Mouse (Mus musculus) forebrain, embryonic 12.5 days (tissue): Measurements from ENCODE around the gene Gnaq. TPM values are rescaled to one million over a fixed set of nuclear protein-coding genes. Genes with fewer than 3 reads are reported as not detected.

Experiments used
- ATAC-seq: fragments of 200-750 bp; cut with Nextera tagmentation; 2 replicates; pipeline ENCODE4 v1.8.0; 2017; ENCODE audit warnings: moderate TSS enrichment; ENCODE audit not compliant: low FRiP score
- H3K27ac ChIP-seq: fragments of 300-500 bp; sonication (generic); 2 replicates; pipeline ENCODE4 v1.5.1; 2016; ENCODE audit warnings: mild to moderate bottlenecking
- H3K27me3 ChIP-seq: fragments of 300-500 bp; sonication (generic); 2 replicates; pipeline ENCODE4 v1.6.1; 2016; ENCODE audit warnings: mild to moderate bottlenecking
- H3K36me3 ChIP-seq: fragments of 300-500 bp; sonication (generic); replicated peaks from 2 replicates; pipeline ENCODE4 v1.6.1; 2016; ENCODE audit warnings: mild to moderate bottlenecking
- H3K4me1 ChIP-seq: fragments of 300-500 bp; sonication (generic); 2 replicates; pipeline ENCODE4 v1.6.1; 2016
- H3K4me2 ChIP-seq: fragments of 300-500 bp; sonication (generic); 2 replicates; pipeline ENCODE4 v1.6.1; 2016; ENCODE audit warnings: mild to moderate bottlenecking, moderate library complexity
- H3K4me3 ChIP-seq: fragments of 300-500 bp; sonication (generic); replicated peaks from 2 replicates; pipeline ENCODE4 v1.5.1; 2016; ENCODE audit warnings: mild to moderate bottlenecking
- H3K9ac ChIP-seq: fragments of 300-500 bp; sonication (generic); 2 replicates; pipeline ENCODE4 v1.6.1; 2016; ENCODE audit warnings: mild to moderate bottlenecking
- H3K9me3 ChIP-seq: fragments of 300-500 bp; sonication (generic); 2 replicates; pipeline ENCODE4 v1.6.1; 2016
- WGBS: fragments of 180-500 bp; shearing (Covaris S2); methylation state at CpG from one replicate; pipeline ENCODE4 v1.1.7; 2016; 5-methylcytosine and 5-hydroxymethylcytosine counted together
- polyA plus RNA-seq: library from polyadenylated mRNA; unstranded; fragments of >200 nt; fragmentation: Nextera tagmentation; extraction: Ambion mirVana; gene quantifications from 2 replicates; pipeline ENCODE4 v1.2.1, GENCODE M21; 2016

Gene Gnaq
- polyA plus RNA-seq, 1 experiment from 2014 or later = 44.0 TPM

DNA sequence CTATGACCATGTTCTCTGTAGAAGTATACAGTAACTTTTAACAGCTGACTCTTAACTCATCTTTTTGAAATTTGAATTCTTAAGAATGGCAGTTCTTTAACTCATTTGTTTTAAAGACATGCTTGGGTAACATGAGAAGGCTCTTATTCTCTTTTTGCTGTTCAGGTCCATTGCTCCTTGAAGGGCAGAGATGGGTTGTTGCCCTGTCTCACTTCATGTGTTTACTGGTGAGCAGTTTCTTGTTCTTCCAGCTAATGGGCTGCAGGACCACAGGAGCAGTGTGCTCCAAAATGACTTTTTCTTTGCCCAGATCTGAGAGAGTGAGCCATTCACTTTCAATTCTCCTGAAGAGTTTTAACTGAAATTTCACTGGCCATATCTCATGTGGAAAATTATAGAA, 176.4 kb downstream of the Gnaq start:
- Histone ChIP-seq H3K36me3 (no peaks in the 10 kb centered on the region), H3K4me3 (no peak overlapping the region), H3K4me1 (peaks cover 6% of the 10 kb centered on the region; the same call in 1 of the 2 replicates), H3K27me3 (no peaks in the 10 kb centered on the region), H3K27ac (no peak overlapping the region), H3K9ac (no peak overlapping the region), H3K4me2 (no peak overlapping the region), H3K9me3 (no peaks in the 10 kb centered on the region)
- ATAC-seq = no peak

DNA sequence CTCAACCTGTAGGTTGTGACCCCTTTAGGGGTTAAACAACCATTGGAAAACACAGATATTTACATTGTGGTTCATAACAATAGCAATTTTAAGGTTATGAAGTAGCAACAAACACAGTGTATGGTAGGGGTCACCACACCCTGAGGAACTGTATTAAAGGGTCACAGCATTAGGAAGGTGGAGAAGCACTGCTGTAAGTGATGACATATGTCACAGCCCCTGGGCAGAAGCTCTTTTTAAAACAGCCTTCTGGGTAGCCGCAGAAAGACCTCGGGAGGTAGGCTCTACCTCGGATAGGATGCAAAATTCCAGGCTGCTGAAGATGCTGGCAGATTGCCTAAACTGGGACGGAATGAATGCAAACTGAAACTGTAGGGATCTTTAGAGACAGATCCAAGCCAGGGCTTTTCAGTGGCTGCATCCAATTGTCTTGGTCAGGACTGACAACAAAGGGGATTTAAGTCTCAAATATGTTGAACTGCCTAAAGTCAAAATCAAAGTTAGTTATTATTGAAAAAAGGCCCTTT, 181.7 kb downstream of the Gnaq start:
- Histone ChIP-seq H3K36me3 (peaks cover 5% of the 10 kb centered on the region; the same call in 1 of the 2 replicates), H3K27me3 (no peaks in the 10 kb centered on the region), H3K4me2 (no peak overlapping the region), H3K9me3 (no peaks in the 10 kb centered on the region), H3K27ac (0 out of 2 replicates have a peak overlapping the region, but pooled peaks have one; percentile 20), H3K4me3 (no peak overlapping the region), H3K9ac (no peak overlapping the region), H3K4me1 (peaks cover 15% of the 10 kb centered on the region)
- ATAC-seq = no peak
- WGBS = 36% methylated on average over 4 of the region's 4 CpGs

DNA sequence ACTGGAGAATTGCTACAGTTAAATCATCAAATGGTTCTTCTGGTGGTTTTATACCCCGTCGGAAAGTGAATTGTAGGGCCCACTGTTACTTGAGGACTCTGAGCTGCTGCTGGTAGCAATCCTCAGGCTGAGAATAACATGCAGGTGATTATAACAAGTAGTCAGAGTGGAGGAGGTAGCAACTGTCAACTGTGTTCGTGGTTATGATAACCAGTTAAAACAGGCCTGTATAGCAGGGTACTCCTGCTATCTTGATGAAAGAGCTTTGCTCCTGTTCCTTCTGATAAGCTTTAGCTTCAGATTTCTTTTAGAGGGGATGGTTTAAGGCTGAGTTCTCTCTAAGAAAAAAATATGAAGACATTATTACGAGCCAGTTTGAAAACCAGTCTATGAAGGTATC, 182.9 kb downstream of the Gnaq start:
- 90% methylated on average over 4 of the region's 4 CpGs for WGBS
- ATAC-seq = no peak
- no peak overlapping the region for H3K4me2 ChIP-seq

DNA sequence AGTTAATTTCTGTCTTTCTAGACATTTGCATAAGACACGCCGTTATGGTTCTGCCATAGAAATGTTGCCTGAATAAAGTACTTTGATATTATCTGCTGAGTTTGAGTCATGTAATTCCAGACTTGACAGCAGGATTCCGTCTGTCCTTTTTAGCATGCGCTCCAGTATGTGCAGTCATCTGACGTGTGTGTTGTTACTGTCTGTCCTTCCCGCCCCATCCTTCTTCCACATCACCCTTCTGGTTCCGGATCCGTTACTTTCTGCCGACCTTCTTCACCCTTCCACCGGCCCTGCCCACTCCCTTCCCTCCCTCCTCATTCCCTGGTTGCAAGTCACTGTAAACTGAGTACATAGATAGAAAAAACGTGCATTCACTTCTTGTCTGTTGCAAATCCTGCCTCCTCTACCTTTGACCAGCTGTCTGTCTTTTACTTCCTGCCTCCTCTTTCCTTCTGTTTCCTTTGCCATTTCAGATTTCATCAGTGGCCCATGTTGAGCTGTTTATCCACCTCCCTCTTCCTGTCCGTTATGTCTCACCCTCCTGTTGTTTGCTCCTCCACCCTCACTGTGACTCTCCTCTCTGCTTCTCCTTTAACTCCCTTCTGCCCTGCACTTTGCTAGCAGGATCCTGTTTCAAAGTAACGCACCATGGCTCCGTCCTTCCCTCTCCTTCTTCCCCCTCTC, 185.6 kb downstream of the Gnaq start:
- H3K36me3 ChIP-seq = peaks cover 5% of the 10 kb centered on the region; the same call in 1 of the 2 replicates
- H3K27ac ChIP-seq = no peak overlapping the region
- no peaks in the 10 kb centered on the region for H3K27me3 ChIP-seq
- WGBS = 79% methylated on average over 14 of the region's 14 CpGs
- no peak overlapping the region for H3K4me3 ChIP-seq
- H3K4me2 ChIP-seq = no peak overlapping the region
- no peaks in the 10 kb centered on the region for H3K9me3 ChIP-seq
- no peak overlapping the region for H3K9ac ChIP-seq
- peaks cover 13% of the 10 kb centered on the region for H3K4me1 ChIP-seq
- ATAC-seq = no peak

More for the DNA sequence above, 182.9 kb downstream of the Gnaq start:
- H3K9ac ChIP-seq = no peak overlapping the region
- no peak overlapping the region for H3K27ac ChIP-seq
- H3K4me1 ChIP-seq = peaks cover 13% of the 10 kb centered on the region
- H3K27me3 ChIP-seq = no peaks in the 10 kb centered on the region
- H3K9me3 ChIP-seq = no peaks in the 10 kb centered on the region
- no peak overlapping the region for H3K4me3 ChIP-seq
- H3K36me3 ChIP-seq = peaks cover 5% of the 10 kb centered on the region; the same call in 1 of the 2 replicates

DNA sequence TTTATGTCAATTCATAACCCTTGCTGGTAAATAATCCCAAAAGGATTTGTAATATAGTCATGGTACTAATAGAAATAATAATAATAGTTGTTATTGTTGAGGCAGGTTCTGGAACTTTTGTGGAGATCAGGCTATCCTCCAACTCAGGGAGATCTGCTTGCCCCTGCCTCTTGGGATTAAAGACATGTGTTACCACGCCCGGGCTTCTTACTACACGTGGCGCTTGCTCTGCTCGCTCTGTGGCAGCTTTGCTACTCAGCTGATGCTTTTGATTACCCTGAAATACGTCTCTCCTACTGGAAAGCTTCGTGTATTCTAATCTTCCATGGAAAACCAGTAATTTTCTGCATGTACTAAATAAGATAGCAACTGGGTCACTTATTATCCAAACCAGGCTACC, 187.4 kb downstream of the Gnaq start:
- H3K4me3 ChIP-seq = no peak overlapping the region
- WGBS = 87% methylated on average over 7 of the region's 7 CpGs
- peaks cover 9% of the 10 kb centered on the region for H3K4me1 ChIP-seq
- no peak overlapping the region for H3K9ac ChIP-seq
- H3K27ac ChIP-seq = no peak overlapping the region
- no peak for ATAC-seq
- no peak overlapping the region for H3K4me2 ChIP-seq
- H3K27me3 ChIP-seq = no peaks in the 10 kb centered on the region
- no peaks in the 10 kb centered on the region for H3K9me3 ChIP-seq
- H3K36me3 ChIP-seq = peaks cover 5% of the 10 kb centered on the region; the same call in 1 of the 2 replicates

DNA sequence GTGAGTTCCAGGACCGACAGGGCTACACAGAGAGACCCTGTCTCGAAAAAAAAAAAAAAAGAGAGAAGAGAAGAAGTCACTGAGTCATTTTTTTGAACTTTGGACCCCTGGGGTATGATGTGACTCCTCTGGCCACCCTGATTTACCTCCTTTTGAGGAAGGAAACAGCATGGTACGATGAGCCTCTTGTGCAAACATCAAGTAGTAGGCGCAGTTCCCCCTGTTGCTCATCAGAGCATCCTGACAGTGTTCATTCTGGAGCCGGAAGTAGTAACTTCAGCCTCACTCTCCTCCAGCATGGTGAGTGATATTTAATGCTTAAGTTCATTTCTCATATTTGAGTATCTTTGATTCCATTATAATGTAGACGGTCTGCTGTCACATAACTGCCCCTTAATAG, 190.4 kb downstream of the Gnaq start:
- 88% methylated on average over 6 of the region's 6 CpGs for WGBS
- no peaks in the 10 kb centered on the region for H3K36me3 ChIP-seq
- ATAC-seq = no peak
- H3K27me3 ChIP-seq = no peaks in the 10 kb centered on the region
- H3K27ac ChIP-seq = no peak overlapping the region
- H3K9ac ChIP-seq = no peak overlapping the region
- no peak overlapping the region for H3K4me2 ChIP-seq
- no peaks in the 10 kb centered on the region for H3K9me3 ChIP-seq
- H3K4me1 ChIP-seq = peaks cover 35% of the 10 kb centered on the region
- H3K4me3 ChIP-seq = no peak overlapping the region

DNA sequence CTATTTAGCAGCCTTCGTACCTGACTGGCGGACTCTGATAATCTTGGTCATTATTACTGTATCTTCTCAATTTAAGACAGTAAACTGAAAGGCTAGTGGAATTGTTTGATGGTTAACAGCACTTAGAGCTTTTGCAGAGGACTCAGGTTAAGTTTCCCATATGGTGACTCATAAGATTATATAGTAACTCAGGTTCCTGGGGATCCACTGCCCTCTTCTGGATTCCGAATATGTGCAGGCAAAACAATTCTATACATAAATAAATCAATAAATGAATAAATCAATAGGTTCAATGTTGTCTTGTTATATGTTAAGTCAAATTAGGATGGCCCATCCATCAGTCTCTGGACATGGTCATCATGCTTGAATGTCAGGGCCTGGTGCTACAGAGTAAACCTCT, 191.6 kb downstream of the Gnaq start:
- Histone ChIP-seq H3K9me3 (no peaks in the 10 kb centered on the region), H3K4me1 (peaks cover 39% of the 10 kb centered on the region), H3K4me3 (no peak overlapping the region), H3K4me2 (no peak overlapping the region), H3K9ac (no peak overlapping the region), H3K36me3 (no peaks in the 10 kb centered on the region), H3K27ac (no peak overlapping the region), H3K27me3 (no peaks in the 10 kb centered on the region)
- WGBS = 94% methylated on average over 3 of the region's 3 CpGs
- no peak for ATAC-seq

DNA sequence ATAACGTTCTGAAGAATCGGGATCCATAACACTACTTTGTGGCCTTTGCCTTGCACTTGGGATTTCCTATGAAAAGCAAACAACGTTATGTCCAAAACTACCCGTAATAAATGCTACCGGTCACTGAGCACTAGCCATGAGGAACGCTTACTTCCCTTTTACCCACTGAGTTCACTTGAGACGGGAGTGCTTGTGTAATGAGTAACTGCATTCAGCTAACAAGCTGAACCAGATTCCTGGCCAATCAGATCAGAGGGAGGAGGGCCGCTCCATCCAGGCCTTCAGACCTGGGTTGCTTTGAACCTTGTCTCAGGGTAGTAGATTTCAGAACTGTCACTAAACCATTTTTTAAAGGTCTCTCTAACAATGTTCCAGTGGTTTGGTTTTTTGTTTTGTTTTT, 193.3 kb downstream of the Gnaq start:
- H3K9ac ChIP-seq = no peak overlapping the region
- ATAC-seq = no peak
- H3K4me1 ChIP-seq = peaks cover 39% of the 10 kb centered on the region
- H3K4me2 ChIP-seq = no peak overlapping the region
- no peak overlapping the region for H3K27ac ChIP-seq
- H3K9me3 ChIP-seq = no peaks in the 10 kb centered on the region
- H3K36me3 ChIP-seq = no peaks in the 10 kb centered on the region
- no peaks in the 10 kb centered on the region for H3K27me3 ChIP-seq
- H3K4me3 ChIP-seq = no peak overlapping the region
- WGBS = 55% methylated on average over 8 of the region's 8 CpGs

DNA sequence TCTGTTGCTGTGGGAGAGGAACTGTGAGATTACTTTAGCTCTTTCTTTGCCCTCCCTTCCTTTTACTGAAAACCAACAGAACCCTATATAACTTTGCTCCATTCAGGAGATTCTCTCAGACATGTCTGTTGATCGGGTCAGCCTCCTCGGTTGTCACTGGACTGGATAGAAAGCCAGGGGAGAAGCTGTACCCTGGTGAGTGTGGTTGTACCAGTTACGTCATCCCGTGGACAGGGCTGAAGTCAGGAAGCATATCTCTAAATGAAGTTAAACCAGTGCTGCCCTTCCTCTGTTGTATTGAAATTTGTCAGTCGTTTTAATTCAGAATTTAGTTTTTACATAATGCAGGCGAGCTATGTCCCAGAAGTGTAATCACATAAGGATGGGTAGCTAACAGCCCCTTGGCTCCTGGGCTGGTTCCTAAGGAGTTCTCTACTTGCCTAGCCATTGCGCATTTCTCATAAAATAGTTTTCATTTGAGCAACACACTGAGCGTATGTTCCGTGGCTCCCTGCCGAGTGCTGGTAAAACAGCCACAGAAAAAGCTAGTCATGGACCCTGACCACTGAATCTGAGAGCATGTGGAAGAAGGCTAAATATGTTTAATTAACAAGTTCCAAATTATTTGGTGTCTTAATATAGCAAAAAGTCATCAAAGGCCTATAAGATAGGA, 194.9 kb downstream of the Gnaq start:
- H3K36me3 ChIP-seq = no peaks in the 10 kb centered on the region
- H3K4me1 ChIP-seq = peaks cover 39% of the 10 kb centered on the region
- H3K27ac ChIP-seq = peak overlapping the region; percentile 43; the same call in 1 of the 2 replicates
- 66% methylated on average over 10 of the region's 10 CpGs for WGBS
- H3K27me3 ChIP-seq = no peaks in the 10 kb centered on the region
- H3K9ac ChIP-seq = no peak overlapping the region
- no peak overlapping the region for H3K4me2 ChIP-seq
- ATAC-seq = peak; percentile 49; the same call in 1 of the 2 replicates
- no peaks in the 10 kb centered on the region for H3K9me3 ChIP-seq
- no peak overlapping the region for H3K4me3 ChIP-seq

DNA sequence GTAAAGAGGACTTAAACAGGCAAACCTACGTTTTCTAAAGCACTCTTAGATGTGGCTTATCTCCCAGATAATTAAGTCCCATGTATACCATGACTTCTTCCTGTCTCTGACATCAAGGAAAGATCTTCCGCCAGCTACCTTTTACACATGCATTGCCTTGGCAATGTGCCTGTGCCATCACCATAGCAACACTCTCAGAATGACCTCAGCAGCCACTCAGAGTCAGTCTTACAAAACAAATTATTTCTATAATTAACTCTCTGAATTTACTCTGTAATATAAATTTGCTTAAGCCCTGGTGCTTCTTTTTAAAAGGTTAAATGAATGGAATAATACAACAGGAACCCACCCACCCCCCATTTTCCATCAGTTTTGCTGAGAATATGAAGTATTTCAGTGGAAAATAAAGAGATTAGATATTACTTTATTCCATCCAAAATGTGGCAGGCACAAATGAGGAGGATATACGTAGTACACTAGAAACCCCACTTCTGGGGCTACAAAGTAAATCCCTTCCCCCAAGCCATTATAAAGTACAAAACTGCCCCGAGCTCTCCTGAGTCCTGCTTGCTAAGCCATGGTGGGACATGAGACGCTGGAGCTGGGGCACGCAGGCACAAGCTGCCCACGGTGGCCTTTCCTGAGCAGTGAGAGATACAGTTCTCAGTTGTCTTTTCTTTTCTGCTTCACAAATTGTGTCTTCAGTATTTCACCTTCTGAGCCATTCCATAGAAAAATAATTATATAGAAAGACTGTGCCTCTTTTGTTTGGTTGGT, 195.6 kb downstream of the Gnaq start:
- WGBS = 27% methylated on average over 7 of the region's 7 CpGs
- peaks cover 39% of the 10 kb centered on the region for H3K4me1 ChIP-seq
- H3K4me2 ChIP-seq = peak overlapping the region; percentile 29
- H3K36me3 ChIP-seq = peaks cover under 1% of the 10 kb centered on the region; the same call in 1 of the 2 replicates
- peak overlapping the region; percentile 65 for H3K27ac ChIP-seq
- no peak overlapping the region for H3K4me3 ChIP-seq
- ATAC-seq = peak; percentile 83
- no peaks in the 10 kb centered on the region for H3K9me3 ChIP-seq
- H3K27me3 ChIP-seq = no peaks in the 10 kb centered on the region
- H3K9ac ChIP-seq = no peak overlapping the region

DNA sequence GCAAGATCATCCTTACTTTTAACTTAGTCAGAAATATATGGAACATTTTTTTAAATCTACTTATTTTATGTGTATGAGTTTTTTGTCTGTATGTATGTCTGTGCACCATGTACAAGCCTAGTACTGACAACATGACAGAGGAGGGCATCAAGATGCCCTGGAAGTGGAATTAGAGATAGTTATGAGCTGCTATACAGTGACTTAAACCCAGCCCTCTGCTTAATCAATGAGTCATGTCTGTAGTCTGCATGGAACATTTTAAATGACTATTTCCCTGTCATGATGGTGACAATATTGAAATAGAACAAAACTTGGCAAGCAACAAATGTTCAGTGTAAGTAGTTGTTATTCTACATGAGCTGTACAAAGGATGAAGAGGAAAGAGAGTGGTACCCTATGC, 196.4 kb downstream of the Gnaq start:
- peaks cover 6% of the 10 kb centered on the region; the same call in 1 of the 2 replicates for H3K36me3 ChIP-seq
- H3K4me3 ChIP-seq = no peak overlapping the region
- H3K27me3 ChIP-seq = no peaks in the 10 kb centered on the region
- H3K4me2 ChIP-seq = no peak overlapping the region
- no peak overlapping the region for H3K9ac ChIP-seq
- no peak overlapping the region for H3K27ac ChIP-seq
- peaks cover 39% of the 10 kb centered on the region for H3K4me1 ChIP-seq
- no peaks in the 10 kb centered on the region for H3K9me3 ChIP-seq
- ATAC-seq = no peak

DNA sequence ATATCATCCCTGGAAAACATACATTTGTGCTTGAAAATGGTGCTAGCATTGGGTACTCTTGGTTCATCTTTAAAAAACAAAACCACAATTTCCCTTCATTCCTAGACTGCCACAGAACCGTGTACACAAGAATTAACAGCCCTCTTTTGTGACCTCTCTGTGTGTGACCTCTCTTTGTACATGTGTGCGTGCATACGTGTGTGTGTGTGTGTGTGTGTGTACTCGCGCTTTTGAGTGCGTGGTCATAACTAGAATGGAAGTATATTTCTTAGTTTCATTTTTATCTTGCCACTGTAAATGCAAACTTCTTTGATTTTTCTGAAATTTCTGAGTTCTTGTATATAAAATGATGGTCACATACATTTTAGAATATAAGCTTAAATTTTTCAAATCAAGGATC, 197.0 kb downstream of the Gnaq start:
- Histone ChIP-seq H3K4me3 (no peak overlapping the region), H3K9me3 (no peaks in the 10 kb centered on the region), H3K27ac (no peak overlapping the region), H3K4me1 (peaks cover 39% of the 10 kb centered on the region), H3K27me3 (no peaks in the 10 kb centered on the region), H3K4me2 (no peak overlapping the region), H3K9ac (no peak overlapping the region), H3K36me3 (peaks cover 6% of the 10 kb centered on the region; the same call in 1 of the 2 replicates)
- 90% methylated on average over 6 of the region's 6 CpGs for WGBS
- ATAC-seq = no peak
